Comparison of ENCODE assay signal across 9 mouse cellular contexts in the genomic region with DNA sequence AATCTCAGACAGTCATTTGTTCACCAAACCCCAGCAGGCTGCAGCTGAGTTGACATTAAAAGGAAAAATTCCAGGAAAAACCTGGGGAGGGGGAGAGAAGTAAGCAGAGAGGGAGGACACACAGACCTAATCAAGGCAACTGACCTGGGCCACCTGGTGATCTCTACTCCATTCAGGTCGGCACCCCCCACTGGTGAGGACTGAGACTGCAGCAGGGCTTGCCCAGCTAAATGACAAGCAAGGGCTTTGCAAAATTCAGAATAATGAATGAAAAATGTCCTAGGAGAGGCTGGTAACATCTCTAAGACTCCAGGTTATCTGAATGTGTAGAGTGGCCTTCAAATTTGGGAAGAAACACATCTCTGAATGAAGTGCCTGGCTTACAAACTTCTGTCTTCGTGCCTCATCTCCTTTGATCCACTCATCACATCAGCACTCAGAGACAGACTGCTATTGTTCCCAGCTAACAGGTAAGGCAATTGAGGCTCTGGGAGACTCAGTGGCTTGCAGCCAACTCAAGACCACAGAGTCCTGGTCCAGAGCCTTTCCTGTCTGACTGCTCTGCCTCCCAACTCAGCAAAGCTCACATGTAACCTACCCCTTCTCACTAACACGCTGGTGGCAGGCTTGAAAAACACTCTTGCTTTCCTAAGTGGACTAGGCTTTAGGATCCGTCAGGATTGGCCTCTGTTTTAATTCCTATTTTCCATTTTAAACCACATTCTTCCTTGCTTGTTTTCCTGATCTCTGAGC.
DNase-seq lines count a peak whose midpoint lies in the region; ATAC-seq and TF ChIP-seq lines count a peak whose summit lies in the region.
"Had no signal": no experiment of that assay in that cellular context is flagged by ENCODE, and none has a peak within 500 bp of the region (broad histone marks: within the 10 kb centered on the region; RNA-seq: fewer than 3 reads in every experiment).

No protein-coding gene starts in this region.

- H3K4me1 ChIP-seq in heart, embryonic 12.5 days (replicated peaks), result peaks cover 29% of the 10 kb centered on the region
- peaks cover 12% of the 10 kb centered on the region for H3K4me1 ChIP-seq in midbrain, postnatal 0 days (ENCODE audit: insufficient read depth, low read length)
- H3K4me1 ChIP-seq in midbrain, embryonic 13.5 days (replicated peaks), result peaks cover 21% of the 10 kb centered on the region
- H3K4me1 ChIP-seq in embryonic fibroblast, embryonic 13.5 days (ENCODE audit: control insufficient read depth, insufficient read depth, low read length), result no peaks in the 10 kb centered on the region; the same call in 1 of the 2 replicates
- H3K4me1 ChIP-seq: neural tube, embryonic 12.5 days had no signal

- ATAC-seq in heart, embryonic 12.5 days (ENCODE audit: insufficient number of reproducible peaks, low FRiP score), result no peak
- no peak for ATAC-seq in midbrain, postnatal 0 days (ENCODE audit: low FRiP score)
- no peak for ATAC-seq in midbrain, embryonic 13.5 days

- peak; percentile 58 for TF ChIP-seq CTCF in midbrain, postnatal 0 days (IDR thresholded peaks at IDR 0.05)
- TF ChIP-seq CTCF in embryonic fibroblast, embryonic 13.5 days (IDR thresholded peaks at IDR 0.05; ENCODE audit: borderline replicate concordance, insufficient read depth, low read length), result peak; percentile 14; the same call in 1 of the 2 replicates

- H3K36me3 ChIP-seq in heart, embryonic 12.5 days, result no peaks in the 10 kb centered on the region
- H3K36me3 ChIP-seq in midbrain, postnatal 0 days (ENCODE audit: insufficient read depth, low read length), result no peaks in the 10 kb centered on the region
- no peaks in the 10 kb centered on the region for H3K36me3 ChIP-seq in midbrain, embryonic 13.5 days
- H3K36me3 ChIP-seq in splenic B cell, adult 2 months (ENCODE audit: control insufficient read depth, insufficient read depth, low read length, poor library complexity, severe bottlenecking), result no peaks in the 10 kb centered on the region
- H3K36me3 ChIP-seq: neural tube, embryonic 12.5 days had no signal

- H3K27ac ChIP-seq in heart, embryonic 12.5 days (ENCODE audit: poor library complexity, severe bottlenecking), result peak overlapping the region; percentile 76
- H3K27ac ChIP-seq in midbrain, postnatal 0 days (ENCODE audit: low read depth, low read length), result peak overlapping the region; percentile 59
- H3K27ac ChIP-seq in midbrain, embryonic 13.5 days, result no peak overlapping the region
- no peak overlapping the region for H3K27ac ChIP-seq in embryonic fibroblast, embryonic 13.5 days (ENCODE audit: insufficient read depth, low read length)
- H3K27ac ChIP-seq: neural tube, embryonic 12.5 days had no signal

- 0 out of 2 replicates have a peak overlapping the region, but pooled peaks have one; percentile 17 for H3K9ac ChIP-seq in heart, embryonic 12.5 days
- no peak overlapping the region for H3K9ac ChIP-seq in midbrain, postnatal 0 days (replicated peaks; ENCODE audit: low read length, poor library complexity, severe bottlenecking)
- H3K9ac ChIP-seq in midbrain, embryonic 13.5 days (replicated peaks), result no peak overlapping the region
- H3K9ac ChIP-seq: neural tube, embryonic 12.5 days had no signal

- no peak overlapping the region for H3K4me3 ChIP-seq in heart, embryonic 12.5 days
- H3K4me3 ChIP-seq in midbrain, postnatal 0 days (ENCODE audit: low read depth, low read length), result no peak overlapping the region
- H3K4me3 ChIP-seq in midbrain, embryonic 13.5 days (replicated peaks), result no peak overlapping the region
- no peak overlapping the region for H3K4me3 ChIP-seq in embryonic fibroblast, embryonic 13.5 days (ENCODE audit: insufficient read depth, low read length)
- H3K4me3 ChIP-seq: neural tube, embryonic 12.5 days had no signal

- DNase-seq in heart, postnatal 4 days, result no peak
- DNase-seq in midbrain, postnatal 0 days (ENCODE audit: low spot score), result no peak
- DNase-seq in splenic B cell, adult 2 months (ENCODE audit: low read depth, low spot score), result peak; percentile 48
- no peak for DNase-seq in left cerebral cortex, postnatal 10 days (ENCODE audit: extremely low spot score in 1 of 2, low spot score in 2 of 2)
- DNase-seq in layer of hippocampus, adult 11-12 months (ENCODE audit: low spot score), result no peak

- 22% methylated on average over 4 of the region's 4 CpGs for WGBS in heart, embryonic 12.5 days
- WGBS in midbrain, postnatal 0 days, result 22% methylated on average over 4 of the region's 4 CpGs
- 33% methylated on average over 4 of the region's 4 CpGs for WGBS in midbrain, embryonic 13.5 days

- intact Hi-C loops in left cerebral cortex, postnatal 10 days (cut with DNase I), result no loop called here

- no peak overlapping the region for H3K4me2 ChIP-seq in heart, embryonic 12.5 days
- no peak overlapping the region for H3K4me2 ChIP-seq in midbrain, postnatal 0 days (ENCODE audit: low read depth, low read length, poor library complexity, severe bottlenecking)
- no peak overlapping the region for H3K4me2 ChIP-seq in midbrain, embryonic 13.5 days (replicated peaks)
- H3K4me2 ChIP-seq: neural tube, embryonic 12.5 days had no signal

- H3K9me3 ChIP-seq in heart, embryonic 12.5 days (replicated peaks), result no peaks in the 10 kb centered on the region
- no peaks in the 10 kb centered on the region for H3K9me3 ChIP-seq in midbrain, postnatal 0 days (ENCODE audit: low read length)
- H3K9me3 ChIP-seq in midbrain, embryonic 13.5 days, result no peaks in the 10 kb centered on the region
- H3K9me3 ChIP-seq: neural tube, embryonic 12.5 days had no signal

- TF ChIP-seq POLR2A in embryonic fibroblast, embryonic 13.5 days (IDR thresholded peaks at IDR 0.05; ENCODE audit: low read depth, low read length), result no peak

- no peaks in the 10 kb centered on the region for H3K27me3 ChIP-seq in heart, embryonic 12.5 days (replicated peaks)
- no peaks in the 10 kb centered on the region for H3K27me3 ChIP-seq in midbrain, postnatal 0 days (ENCODE audit: insufficient read depth, low read length)
- H3K27me3 ChIP-seq in midbrain, embryonic 13.5 days, result no peaks in the 10 kb centered on the region
- H3K27me3 ChIP-seq in splenic B cell, adult 2 months (ENCODE audit: control insufficient read depth, insufficient read depth, low read length, poor library complexity, severe bottlenecking), result no peaks in the 10 kb centered on the region
- H3K27me3 ChIP-seq: neural tube, embryonic 12.5 days had no signal

Comparison
In these comparisons a context has a peak if more than half of its experiments do, and no peak if none do; other contexts are left out.
1. H3K27ac ChIP-seq: peak in heart, embryonic 12.5 days (single experiment) and midbrain, postnatal 0 days (single experiment); none in midbrain, embryonic 13.5 days (single experiment) and embryonic fibroblast, embryonic 13.5 days (single experiment).